Mouse (Mus musculus) embryonic fibroblast, embryonic 13.5 days (primary cell): ENCODE data around the gene Gria1.

ENCODE experiments used
- CTCF ChIP-seq: IDR thresholded peaks from 2 replicates; pipeline ENCODE4 v1.5.1; 2011; ENCODE audit warnings: mild to moderate bottlenecking, control low read depth, low read length, moderate library complexity, borderline replicate concordance; ENCODE audit not compliant: insufficient read depth
- POLR2A ChIP-seq: IDR thresholded peaks from 2 replicates; pipeline ENCODE4 v1.6.1; 2011; ENCODE audit warnings: low read depth, mild to moderate bottlenecking, control low read depth, low read length, moderate library complexity

GRCm38 (mm10) chr11:57012287-57012921 lies 1.2 kb downstream of the Gria1 start:
- TF ChIP-seq POLR2A = no peak
- no peak for TF ChIP-seq CTCF
